Mouse (Mus musculus) embryo, embryonic 10.5 days (tissue): ENCODE data around the gene Gm20388.
"Not testable (repeated sequence)": the region's sequence is repeated elsewhere in the genome, so short reads cannot be mapped to it uniquely, and the experiment has no call there.

Experiments
- DNase-seq: peaks from one replicate; pipeline ENCODE4 v3.0.0-alpha.2; 2015; ENCODE audit warnings: low spot score

Gm20388 gene

GRCm38 (mm10) chr8:123414997-123415696 is 3504.5 kb downstream of the Gm20388 start:
- DNase-seq = not testable (repeated sequence)

GRCm38 (mm10) chr8:123415967-123416943 is 3505.6 kb downstream of the Gm20388 start:
- no peak for DNase-seq

- DNase-seq = no peak
These were observed 3506.4 kb downstream of the Gm20388 start for GRCm38 (mm10) chr8:123416944-123417555.

GRCm38 (mm10) chr8:123419711-123420110 is 3509.1 kb downstream of the Gm20388 start:
- no peak for DNase-seq

- no peak for DNase-seq
These were observed 3510.1 kb downstream of the Gm20388 start for GRCm38 (mm10) chr8:123420525-123421281.

GRCm38 (mm10) chr8:123421325-123421724 is 3510.7 kb downstream of the Gm20388 start:
- no peak for DNase-seq

GRCm38 (mm10) chr8:123422056-123422780 is 3511.6 kb downstream of the Gm20388 start:
- DNase-seq = peak; percentile 87

- no peak for DNase-seq
These were observed 3512.1 kb downstream of the Gm20388 start for GRCm38 (mm10) chr8:123422781-123423159.

- DNase-seq = no peak
These were observed 3512.8 kb downstream of the Gm20388 start, which contains the start of gene Def8 for GRCm38 (mm10) chr8:123423441-123423840. Gene Def8 (plus strand): TSS chr8:123423527.

- DNase-seq = no peak
These were observed 3516.2 kb downstream of the Gm20388 start for GRCm38 (mm10) chr8:123426511-123427509.

- no peak for DNase-seq
These were observed 3517.1 kb downstream of the Gm20388 start for GRCm38 (mm10) chr8:123427639-123428275.

- DNase-seq = no peak
These were observed 3517.8 kb downstream of the Gm20388 start for GRCm38 (mm10) chr8:123428343-123428893.

GRCm38 (mm10) chr8:123428939-123429721 is 3518.5 kb downstream of the Gm20388 start:
- DNase-seq = no peak

- DNase-seq = not testable (repeated sequence)
These were observed 3519.0 kb downstream of the Gm20388 start for GRCm38 (mm10) chr8:123429722-123430013.

- DNase-seq = not testable (repeated sequence)
These were observed 3520.3 kb downstream of the Gm20388 start for GRCm38 (mm10) chr8:123430936-123431335.

- no peak for DNase-seq
These were observed 3521.2 kb downstream of the Gm20388 start for GRCm38 (mm10) chr8:123431616-123432365.

GRCm38 (mm10) chr8:123432381-123432780 is 3521.7 kb downstream of the Gm20388 start:
- DNase-seq = no peak
